Mouse (Mus musculus) neural tube, embryonic 11.5 days (tissue): ENCODE data around the gene Plpp7. TPM values are rescaled to one million over a fixed set of nuclear protein-coding genes. Genes with fewer than 3 reads are reported as not detected.

Experiments used
- ATAC-seq: fragments of 200-750 bp; cut with Nextera tagmentation; 2 replicates; pipeline ENCODE4 v1.8.0; 2017; ENCODE audit warnings: moderate number of reproducible peaks, mild to moderate bottlenecking, moderate TSS enrichment, moderate library complexity; ENCODE audit not compliant: insufficient read depth, low FRiP score, low TSS enrichment
- DNase-seq: peaks from one replicate; pipeline ENCODE4 v3.0.0-alpha.2; 2015; ENCODE audit warnings: low spot score
- H3K27ac ChIP-seq: fragments of 300-500 bp; sonication (generic); 2 replicates; pipeline ENCODE4 v1.5.1; 2014; ENCODE audit warnings: low read depth, mild to moderate bottlenecking, low read length
- H3K27me3 ChIP-seq: fragments of 300-500 bp; sonication (generic); 2 replicates; pipeline ENCODE4 v1.6.1; 2014; ENCODE audit warnings: mild to moderate bottlenecking, low read length, mixed read lengths; ENCODE audit not compliant: control insufficient read depth, insufficient read depth
- H3K36me3 ChIP-seq: fragments of 300-500 bp; sonication (generic); 2 replicates; pipeline ENCODE4 v1.6.1; 2014; ENCODE audit warnings: mild to moderate bottlenecking, low read length, moderate library complexity, mixed read lengths; ENCODE audit not compliant: control insufficient read depth, insufficient read depth
- H3K4me1 ChIP-seq: fragments of 300-500 bp; sonication (generic); 2 replicates; pipeline ENCODE4 v1.6.1; 2014; ENCODE audit warnings: low read length, mixed read lengths; ENCODE audit not compliant: control insufficient read depth, insufficient read depth
- H3K4me2 ChIP-seq: fragments of 300-500 bp; sonication (generic); 2 replicates; pipeline ENCODE4 v1.6.1; 2014; ENCODE audit warnings: low read depth, mild to moderate bottlenecking, moderate library complexity
- H3K4me3 ChIP-seq: fragments of 300-500 bp; sonication (generic); 2 replicates; pipeline ENCODE4 v1.5.1; 2014; ENCODE audit warnings: low read depth, low read length
- H3K9ac ChIP-seq: fragments of 300-500 bp; sonication (generic); 2 replicates; pipeline ENCODE4 v1.6.1; 2014; ENCODE audit warnings: mild to moderate bottlenecking, low read length
- H3K9me3 ChIP-seq: fragments of 300-500 bp; sonication (generic); 2 replicates; pipeline ENCODE4 v1.6.1; 2016; ENCODE audit warnings: low read length; ENCODE audit not compliant: control insufficient read depth
- WGBS: fragments of 180-500 bp; shearing (Covaris S2); extraction: QIAGEN DNeasy Blood & Tissue Kit; methylation state at CpG from one replicate; pipeline ENCODE4 v1.1.7; 2014; 5-methylcytosine and 5-hydroxymethylcytosine counted together
- polyA plus RNA-seq: library from polyadenylated mRNA; unstranded; fragments of >200 nt; fragmentation: Nextera tagmentation; extraction: Ambion mirVana; gene quantifications from 2 replicates; pipeline ENCODE4 v1.2.1, GENCODE M21; 2014

Plpp7 gene
- polyA plus RNA-seq, 1 experiment from 2014 or later = 9.3 TPM

DNA sequence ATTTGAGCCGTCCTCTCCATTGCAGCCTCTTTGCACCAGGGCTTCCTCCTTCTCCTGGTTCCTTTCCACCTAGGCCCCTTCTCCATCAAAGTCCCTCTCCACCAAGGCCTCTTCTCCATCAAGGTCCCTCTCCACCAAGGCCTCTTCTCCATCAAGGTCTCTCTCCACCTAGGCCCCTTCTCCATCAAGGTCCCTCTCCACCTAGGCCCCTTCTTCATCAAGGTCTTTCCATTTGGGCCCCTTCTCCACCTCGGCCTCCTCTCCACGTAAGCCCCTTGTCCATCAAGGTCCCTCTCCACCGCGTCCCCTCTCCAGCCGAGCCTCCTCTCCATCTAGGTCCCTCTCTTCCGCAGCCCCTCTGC is 55.2 kb downstream of the Plpp7 start:
- H3K4me1 ChIP-seq = peaks cover 29% of the 10 kb centered on the region
- 6% methylated on average over 7 of the region's 7 CpGs for WGBS

DNA sequence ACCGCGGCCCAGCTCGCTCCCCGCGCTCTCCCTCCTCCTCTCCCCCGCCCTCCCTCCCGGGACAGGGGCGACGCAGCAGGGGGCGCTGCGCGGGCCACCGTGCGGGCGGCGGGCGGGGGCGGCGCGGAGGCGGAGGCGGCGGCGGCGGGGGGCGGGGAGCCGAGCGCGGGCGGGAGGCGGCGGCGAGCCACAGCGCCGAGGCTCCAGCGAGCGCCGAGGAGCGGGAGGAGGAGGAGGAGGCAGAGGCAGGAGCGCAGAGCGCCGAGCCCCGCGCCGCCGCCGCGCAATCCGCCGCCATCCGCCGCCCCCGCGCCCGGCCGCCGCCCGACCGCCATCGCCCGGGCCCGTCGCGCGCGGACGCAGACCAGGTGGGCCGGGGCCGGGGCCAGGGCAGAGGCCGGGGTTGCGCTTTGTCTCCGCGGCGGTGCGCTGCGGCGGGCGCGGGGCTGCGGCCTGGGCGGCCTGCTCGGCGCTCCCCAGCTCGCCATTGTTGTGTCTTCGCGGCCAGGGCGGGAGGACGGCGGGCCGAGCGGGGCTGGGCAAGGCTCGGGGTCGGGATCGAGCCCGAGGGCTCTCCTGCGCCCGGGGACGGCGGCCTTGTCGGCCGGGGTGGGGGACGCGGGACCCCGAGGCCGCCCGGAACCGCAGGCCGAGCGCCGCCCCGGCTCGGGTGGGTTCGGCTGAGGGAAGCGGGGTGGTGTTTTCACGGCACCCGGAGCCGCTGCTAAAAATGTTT is 55.8 kb downstream of the Plpp7 start, which contains the start of gene Prrc2b:
Prrc2b (plus strand) TSS at position 159 of the 736 bp plus-strand sequence.
- ATAC-seq (peak; percentile 66), DNase-seq (peak; percentile 78)
- Histone ChIP-seq H3K27me3 (no peaks in the 10 kb centered on the region), H3K9me3 (no peaks in the 10 kb centered on the region), H3K4me1 (peaks cover 34% of the 10 kb centered on the region), H3K9ac (peak within 1 kb of the TSS; percentile 100), H3K36me3 (no peaks in the 10 kb centered on the region), H3K4me2 (peak within 1 kb of the TSS; percentile 95), H3K4me3 (peak within 1 kb of the TSS; percentile 95), H3K27ac (peak within 1 kb of the TSS; percentile 98)
- WGBS = 1% methylated on average over 55 of the region's 117 CpGs

More for the DNA sequence above, 55.2 kb downstream of the Plpp7 start:
- DNase-seq (no peak), ATAC-seq (peak; percentile 65; the same call in 1 of the 2 replicates)
- H3K36me3 ChIP-seq = no peaks in the 10 kb centered on the region
- no peaks in the 10 kb centered on the region for H3K27me3 ChIP-seq
- peak overlapping the region; percentile 95 for H3K4me3 ChIP-seq
- H3K9me3 ChIP-seq = no peaks in the 10 kb centered on the region
- peak overlapping the region; percentile 100 for H3K9ac ChIP-seq
- peak overlapping the region; percentile 98 for H3K27ac ChIP-seq
- H3K4me2 ChIP-seq = peak overlapping the region; percentile 95

DNA sequence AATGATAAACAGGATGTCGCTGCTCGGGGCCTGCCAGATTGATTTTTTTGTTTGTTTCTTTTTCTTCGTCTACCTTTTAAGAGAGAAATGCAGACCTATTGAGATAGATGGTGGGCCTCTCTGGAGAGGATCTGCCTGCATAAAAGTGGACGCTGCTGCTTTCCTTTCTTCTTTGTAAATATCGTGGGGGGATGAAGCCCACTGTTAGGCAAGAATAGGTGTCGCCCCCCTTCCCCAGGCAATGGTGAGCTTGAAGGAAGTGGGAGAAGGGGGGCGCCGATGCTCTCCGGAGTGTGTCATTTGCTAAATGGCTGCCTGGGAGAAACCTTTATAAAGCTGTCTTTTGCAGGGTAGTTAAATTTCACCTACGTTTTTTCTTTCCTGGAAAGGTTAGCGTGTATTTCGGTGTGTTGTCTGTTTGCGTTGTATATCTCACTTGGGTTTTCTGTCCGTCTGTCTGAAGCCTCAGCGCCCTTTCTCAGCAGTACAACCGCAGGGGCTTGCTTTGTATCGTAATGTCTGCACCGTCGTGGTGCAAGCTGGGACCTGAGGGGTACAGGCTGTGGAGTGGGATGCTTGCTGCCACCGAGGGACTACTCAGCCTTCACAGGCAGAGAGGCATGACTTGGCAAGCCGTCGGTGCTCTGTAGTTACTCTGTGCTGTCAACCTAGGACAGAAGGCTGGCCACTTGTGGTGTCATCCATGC is 56.5 kb downstream of the Plpp7 start:
- 2% methylated on average over 22 of the region's 22 CpGs for WGBS
- DNase-seq = peak; percentile 49
- Histone ChIP-seq H3K4me2 (peak overlapping the region; percentile 95), H3K4me3 (peak overlapping the region; percentile 95), H3K36me3 (no peaks in the 10 kb centered on the region), H3K9me3 (no peaks in the 10 kb centered on the region), H3K27me3 (no peaks in the 10 kb centered on the region), H3K4me1 (peaks cover 41% of the 10 kb centered on the region), H3K27ac (peak overlapping the region; percentile 98), H3K9ac (peak overlapping the region; percentile 100)
- ATAC-seq = no peak

DNA sequence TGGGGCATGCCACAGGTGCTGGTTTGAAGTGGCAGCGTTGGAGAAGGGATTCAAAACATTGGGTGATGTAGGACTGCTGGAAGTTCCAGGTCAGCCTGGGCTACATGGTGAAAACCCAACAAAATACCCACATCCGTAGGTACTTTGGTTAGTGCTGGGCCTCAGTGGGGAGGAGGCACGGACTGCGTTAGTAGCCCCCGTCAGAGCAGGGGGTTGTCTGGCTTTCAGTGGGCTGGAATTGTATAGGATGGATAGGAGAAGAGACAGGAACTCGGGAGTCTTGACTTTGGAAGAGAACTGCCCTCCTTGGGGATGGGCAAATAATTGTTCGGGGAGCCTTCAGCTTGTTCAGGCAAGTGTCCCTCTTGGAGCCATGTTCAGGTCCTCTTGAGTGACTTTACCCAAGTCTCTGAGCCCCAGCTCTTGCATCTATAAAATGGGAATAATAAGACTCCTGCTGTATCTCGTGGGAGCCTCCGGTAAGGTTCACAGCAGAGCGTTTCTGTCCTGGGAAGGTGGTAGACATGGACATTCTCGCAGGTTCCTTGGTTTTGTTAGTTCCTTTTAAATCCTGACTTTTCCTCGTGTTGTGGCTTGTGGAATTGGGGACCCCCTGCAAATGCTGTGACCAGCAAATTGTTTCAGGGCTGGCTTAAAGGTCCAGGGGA is 57.2 kb downstream of the Plpp7 start:
- Histone ChIP-seq H3K4me2 (peak overlapping the region; percentile 95), H3K4me3 (peak overlapping the region; percentile 95), H3K9me3 (no peaks in the 10 kb centered on the region), H3K4me1 (peaks cover 48% of the 10 kb centered on the region), H3K27me3 (no peaks in the 10 kb centered on the region), H3K27ac (no peak overlapping the region), H3K9ac (peak overlapping the region; percentile 100), H3K36me3 (no peaks in the 10 kb centered on the region)
- DNase-seq (no peak), ATAC-seq (no peak)
- WGBS = 19% methylated on average over 12 of the region's 12 CpGs

DNA sequence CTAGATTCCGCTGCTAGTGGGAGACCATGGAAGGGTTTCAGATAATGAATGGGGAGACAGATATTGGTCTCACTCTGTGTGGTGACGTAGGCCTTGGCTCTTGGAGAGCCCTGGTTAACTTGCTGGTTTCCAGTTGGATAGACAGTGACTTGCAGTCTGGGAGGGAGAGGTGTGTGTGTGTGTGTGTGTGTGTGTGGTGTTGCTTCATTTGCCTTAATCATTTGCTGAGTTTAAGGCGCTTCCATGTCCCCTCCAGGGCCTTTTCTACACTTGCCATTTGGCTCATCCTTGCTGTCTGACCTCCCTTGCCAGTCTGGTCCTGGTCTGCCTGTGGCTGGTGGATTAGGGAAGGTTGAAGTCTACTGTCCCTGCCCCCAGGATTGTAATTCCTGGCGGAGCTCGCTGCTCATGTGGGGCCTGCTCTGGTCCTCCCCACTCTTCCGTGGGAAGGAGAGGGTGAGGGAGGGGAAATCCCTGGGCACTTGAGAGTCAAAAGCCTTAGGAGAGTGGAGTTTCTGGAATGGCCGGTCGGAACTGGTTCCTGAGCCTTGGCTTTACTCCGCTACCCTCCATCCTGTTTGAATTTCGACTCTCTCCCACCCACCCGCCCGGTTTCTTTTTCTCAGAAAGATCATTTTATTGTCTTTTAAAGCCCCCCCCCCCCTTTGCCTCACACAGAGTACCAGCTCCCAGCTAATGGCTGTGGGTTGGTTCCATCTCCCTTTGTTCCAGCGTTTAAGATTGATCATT is 57.9 kb downstream of the Plpp7 start:
- Histone ChIP-seq H3K9me3 (no peaks in the 10 kb centered on the region), H3K9ac (peak overlapping the region; percentile 100), H3K27me3 (no peaks in the 10 kb centered on the region), H3K4me2 (peak overlapping the region; percentile 95), H3K36me3 (no peaks in the 10 kb centered on the region), H3K27ac (peak overlapping the region; percentile 55; the same call in 1 of the 2 replicates), H3K4me1 (peaks cover 48% of the 10 kb centered on the region), H3K4me3 (peak overlapping the region; percentile 95)
- ATAC-seq = no peak
- DNase-seq = no peak
- WGBS = 6% methylated on average over 13 of the region's 13 CpGs

DNA sequence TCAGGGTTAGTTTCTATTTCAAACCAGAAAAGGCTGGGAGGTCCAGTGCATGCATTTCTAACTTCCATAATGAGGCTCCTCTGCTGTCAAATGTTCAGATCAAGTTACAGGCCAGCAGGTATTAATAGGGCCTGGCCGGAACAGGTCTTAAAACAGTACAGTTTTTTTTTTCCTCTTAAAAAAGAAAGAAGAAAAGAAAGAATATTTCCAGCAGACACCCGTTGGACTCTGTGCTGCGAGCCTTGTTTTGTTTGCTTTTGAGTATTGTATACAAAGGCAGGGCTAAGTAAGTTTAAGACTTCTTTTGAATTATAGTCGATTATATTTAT is 58.4 kb downstream of the Plpp7 start:
- DNase-seq (no peak), ATAC-seq (no peak)
- Histone ChIP-seq H3K4me3 (peak overlapping the region; percentile 95), H3K27me3 (no peaks in the 10 kb centered on the region), H3K4me2 (peak overlapping the region; percentile 95), H3K4me1 (peaks cover 48% of the 10 kb centered on the region), H3K27ac (no peak overlapping the region), H3K9ac (peak overlapping the region; percentile 27; the same call in 1 of the 2 replicates), H3K36me3 (no peaks in the 10 kb centered on the region), H3K9me3 (no peaks in the 10 kb centered on the region)
- 28% methylated on average over 4 of the region's 4 CpGs for WGBS

DNA sequence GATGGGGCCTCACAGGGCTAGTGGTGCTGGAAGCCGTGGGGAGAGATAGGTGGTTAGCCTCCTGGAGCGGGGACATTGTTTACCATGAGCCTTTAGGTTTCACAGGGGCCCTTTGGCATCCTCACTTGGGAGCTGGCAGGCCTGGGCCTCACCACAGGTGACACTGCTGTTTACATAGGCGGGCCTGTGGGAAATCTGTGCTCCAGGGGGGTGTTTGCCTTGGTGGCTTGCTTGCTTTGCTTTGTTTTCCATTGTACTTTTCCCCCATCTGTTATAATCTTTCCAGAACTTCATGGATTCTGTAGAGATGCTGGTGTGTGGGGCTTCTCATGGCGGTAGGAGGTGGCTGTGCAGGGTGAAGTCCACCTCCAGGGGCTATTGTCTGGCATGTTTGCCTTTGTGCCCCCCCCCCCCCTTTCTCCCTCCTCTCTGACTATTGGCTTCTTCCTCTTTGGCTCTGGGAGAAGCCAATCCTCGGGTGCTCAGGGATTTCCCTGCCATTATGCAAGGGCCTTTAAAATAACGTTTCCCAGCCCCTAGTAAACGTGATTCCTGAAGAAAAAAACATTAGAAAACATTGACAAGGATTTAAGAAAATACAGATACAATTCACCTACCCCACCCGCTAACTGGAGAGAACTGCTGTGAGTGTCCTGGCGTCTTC is 59.1 kb downstream of the Plpp7 start:
- no peak for ATAC-seq
- Histone ChIP-seq H3K9ac (no peak overlapping the region), H3K27ac (no peak overlapping the region), H3K4me2 (peak overlapping the region; percentile 95), H3K9me3 (no peaks in the 10 kb centered on the region), H3K4me3 (0 out of 2 replicates have a peak overlapping the region, but pooled peaks have one; percentile 95), H3K4me1 (peaks cover 48% of the 10 kb centered on the region), H3K36me3 (no peaks in the 10 kb centered on the region), H3K27me3 (no peaks in the 10 kb centered on the region)
- 21% methylated on average over 9 of the region's 9 CpGs for WGBS
- no peak for DNase-seq
